Mouse (Mus musculus): ENCODE measurements around the gene Slfn1. TPM values are rescaled to one million over a fixed set of nuclear protein-coding genes. Genes with fewer than 3 reads are reported as not detected.
"Not testable (repeated sequence)": the region's sequence is repeated elsewhere in the genome, so short reads cannot be mapped to it uniquely, and the experiment has no call there.

Gene Slfn1
- total RNA-seq (2021), result not detected

DNA sequence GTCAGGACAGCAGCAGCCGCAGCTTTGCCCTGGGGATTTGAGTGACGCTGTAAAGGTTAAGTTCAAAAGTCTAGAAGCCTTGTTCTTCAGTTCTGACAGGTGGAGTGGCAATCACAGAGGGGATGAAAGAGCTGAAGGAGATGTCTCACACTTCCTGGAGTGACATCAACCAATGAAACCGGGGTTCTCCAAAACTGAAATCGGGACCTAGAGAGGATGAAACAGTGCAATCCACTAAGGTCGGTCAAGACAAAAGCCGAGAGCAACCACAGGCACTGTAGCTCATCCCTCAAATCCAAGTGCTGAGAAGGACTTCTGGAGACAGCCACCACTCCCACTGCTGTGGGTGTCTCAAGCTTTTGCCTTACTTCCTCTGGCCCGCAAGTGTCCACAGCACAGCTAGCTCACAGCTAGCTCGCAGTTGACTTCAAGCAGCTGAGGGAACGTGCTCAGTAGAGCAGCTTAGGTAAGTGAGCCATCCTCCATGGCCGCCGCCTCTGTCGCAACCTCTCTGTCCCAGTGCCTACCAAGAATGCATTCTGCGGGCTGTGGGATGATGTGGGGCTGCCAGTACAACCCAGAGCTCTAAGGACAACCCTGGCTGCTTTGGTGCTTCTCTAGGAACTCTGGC is at the start of gene Slfn1:
Gene Slfn1, plus strand, starts transcription at position 253 of the 631 bp plus-strand sequence.
- DNase-seq (ENCODE audit: extremely low spot score in 1 of 2, low spot score in 2 of 2), result no peak
- intact Hi-C loops (cut with DNase I), result no loop called here

DNA sequence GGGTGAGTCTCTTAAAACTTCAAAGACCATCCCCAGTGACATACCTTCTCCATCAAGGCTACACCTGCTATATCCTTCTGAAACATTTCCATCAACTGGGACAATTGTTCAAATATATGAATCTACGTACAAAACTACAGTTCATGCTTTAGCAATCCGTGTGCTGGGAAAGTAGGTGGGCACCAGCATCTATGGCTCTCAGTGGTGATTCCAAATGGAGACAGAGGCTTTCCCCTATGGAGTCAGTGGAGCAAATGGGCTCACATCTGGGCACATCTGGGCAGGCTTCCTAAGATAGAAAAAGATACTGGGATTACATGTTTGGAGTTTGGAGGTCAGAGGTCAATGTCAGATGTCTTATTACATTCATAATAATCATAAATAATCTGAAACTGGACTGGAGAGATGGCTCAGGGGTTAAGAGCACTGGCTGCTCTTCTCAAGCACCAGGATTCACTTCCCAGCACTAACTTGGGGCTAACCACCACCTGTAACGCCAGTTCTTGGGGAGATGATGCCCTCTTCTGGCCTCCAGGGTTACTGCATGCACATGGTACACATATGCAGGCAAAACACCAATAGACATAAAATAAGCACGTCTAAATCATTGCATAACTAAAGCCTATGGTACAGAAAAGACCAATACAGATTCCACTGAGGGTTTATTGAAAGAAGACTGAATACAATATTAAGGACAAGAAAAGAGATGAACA is 48.5 kb upstream of the Slfn1 start:
- DNase-seq (ENCODE audit: extremely low spot score in 1 of 2, low spot score in 2 of 2), result no peak
- intact Hi-C loops (cut with DNase I), result no loop called here

DNA sequence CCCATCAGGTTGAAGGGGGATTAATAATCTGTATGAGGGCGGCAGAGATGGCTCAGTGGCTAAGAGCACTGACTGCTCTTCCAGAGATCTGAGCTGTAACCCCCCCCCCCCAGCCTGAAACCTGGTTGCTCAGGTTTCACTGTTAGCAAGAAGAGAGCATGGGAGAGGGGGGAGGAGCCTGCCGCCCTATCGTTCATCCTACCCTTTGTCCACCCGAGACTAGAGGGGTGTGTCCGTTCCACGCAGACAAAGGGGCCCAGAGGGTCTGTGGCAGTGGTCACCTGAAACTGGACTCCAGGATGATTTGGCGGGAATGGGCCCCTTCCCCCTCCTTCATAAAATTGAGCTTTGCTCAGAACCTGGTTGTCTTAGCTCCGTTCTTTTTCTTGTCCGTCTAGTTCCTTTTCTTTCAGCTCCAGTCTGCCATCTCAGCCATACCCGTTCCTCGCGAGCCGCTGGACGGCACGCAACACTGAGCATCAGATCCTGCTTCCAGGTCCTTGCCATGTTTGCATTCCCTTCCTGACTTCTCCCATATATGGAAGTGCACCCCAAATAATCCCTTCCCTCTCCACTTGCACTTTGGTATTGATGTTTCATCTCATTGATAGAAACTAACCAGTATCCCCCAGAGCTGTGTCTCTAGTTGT is 46.2 kb upstream of the Slfn1 start:
- no peak for DNase-seq (ENCODE audit: extremely low spot score in 1 of 2, low spot score in 2 of 2)
- intact Hi-C loops (cut with DNase I), result no loop called here

GRCm38 (mm10) chr11:83077714-83078422 is 38.8 kb upstream of the Slfn1 start:
- intact Hi-C loops (cut with DNase I), result no loop called here
- peak; percentile 24 to 80 for DNase-seq (ENCODE audit: extremely low spot score in 1 of 2, low spot score in 2 of 2)

- intact Hi-C loops (cut with DNase I), result no loop called here
- no peak for DNase-seq (ENCODE audit: extremely low spot score in 1 of 2, low spot score in 2 of 2)
Measured at GRCm38 (mm10) chr11:83078423-83079140, 38.1 kb upstream of the Slfn1 start.

DNA sequence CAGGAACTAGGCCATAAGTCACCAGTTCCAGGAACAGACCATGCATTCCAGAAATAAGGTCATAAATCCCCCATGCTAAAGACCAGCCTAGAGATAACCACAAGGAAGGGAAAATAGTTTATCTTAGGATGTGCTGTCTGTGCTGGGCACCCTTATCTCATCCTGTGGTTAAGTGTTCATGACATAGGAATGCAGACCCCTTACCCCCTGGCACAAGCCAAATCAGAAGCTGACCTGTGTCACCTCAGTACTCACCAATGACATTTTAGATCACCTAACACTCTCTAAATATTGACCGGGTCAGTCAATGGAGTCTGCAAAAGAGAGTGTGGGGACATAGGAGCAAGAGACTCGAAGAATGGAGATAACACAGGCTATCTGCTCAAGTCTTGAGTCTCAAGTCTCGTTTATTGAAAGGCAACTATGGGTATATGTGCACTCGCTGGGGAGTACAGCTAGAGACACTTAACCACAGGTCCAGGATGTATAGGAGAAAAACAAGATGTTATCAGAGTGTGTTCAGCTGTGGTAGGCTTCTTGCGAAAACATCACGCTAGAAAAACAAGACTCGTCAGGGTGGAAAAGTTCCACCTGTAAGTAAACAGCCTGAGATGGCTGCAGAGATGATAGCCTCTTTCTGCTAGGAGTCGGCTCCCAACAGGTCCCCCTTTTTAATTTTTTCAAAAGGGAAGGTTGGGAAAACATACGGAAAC is 37.0 kb upstream of the Slfn1 start:
- intact Hi-C loops (cut with DNase I), result no loop called here
- no peak for DNase-seq (ENCODE audit: extremely low spot score in 1 of 2, low spot score in 2 of 2)

GRCm38 (mm10) chr11:83082741-83083473 is 33.7 kb upstream of the Slfn1 start:
- intact Hi-C loops (cut with DNase I), result no loop called here

GRCm38 (mm10) chr11:83084161-83084560 is 32.5 kb upstream of the Slfn1 start:
- intact Hi-C loops (cut with DNase I), result no loop called here
- no peak for DNase-seq (ENCODE audit: extremely low spot score in 1 of 2, low spot score in 2 of 2)

More at GRCm38 (mm10) chr11:83082741-83083473, 33.7 kb upstream of the Slfn1 start:
- DNase-seq (ENCODE audit: extremely low spot score in 1 of 2, low spot score in 2 of 2), result no peak

GRCm38 (mm10) chr11:83084761-83085160 is 31.9 kb upstream of the Slfn1 start:
- DNase-seq (ENCODE audit: extremely low spot score in 1 of 2, low spot score in 2 of 2), result no peak
- intact Hi-C loops (cut with DNase I), result no loop called here

- intact Hi-C loops (cut with DNase I), result no loop called here
- DNase-seq (ENCODE audit: extremely low spot score in 1 of 2, low spot score in 2 of 2), result peak in 1 of 2 experiments; percentile 19
Measured at GRCm38 (mm10) chr11:83115138-83115537, 1.5 kb upstream of the Slfn1 start.

DNA sequence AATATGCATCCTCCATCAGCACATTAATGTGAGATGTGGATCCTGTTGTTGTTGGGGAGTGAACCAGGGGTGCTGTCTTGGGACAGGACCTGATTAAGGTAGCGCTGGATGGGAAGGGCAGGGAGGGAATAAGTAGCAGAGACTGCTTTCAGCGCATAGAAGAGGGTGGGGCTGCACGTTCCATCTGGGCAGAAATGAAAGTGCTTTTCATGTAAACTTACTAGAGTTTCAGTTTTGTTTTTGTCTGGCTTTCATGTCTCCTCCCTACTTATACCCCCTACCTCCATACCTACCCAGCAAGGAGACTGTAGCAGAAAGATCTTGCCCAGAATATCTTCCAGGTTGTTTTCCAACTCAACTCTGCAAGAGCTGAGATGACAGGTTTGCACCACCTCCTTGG is 1.4 kb downstream of the Slfn1 start:
- intact Hi-C loops (cut with DNase I), result no loop called here

DNA sequence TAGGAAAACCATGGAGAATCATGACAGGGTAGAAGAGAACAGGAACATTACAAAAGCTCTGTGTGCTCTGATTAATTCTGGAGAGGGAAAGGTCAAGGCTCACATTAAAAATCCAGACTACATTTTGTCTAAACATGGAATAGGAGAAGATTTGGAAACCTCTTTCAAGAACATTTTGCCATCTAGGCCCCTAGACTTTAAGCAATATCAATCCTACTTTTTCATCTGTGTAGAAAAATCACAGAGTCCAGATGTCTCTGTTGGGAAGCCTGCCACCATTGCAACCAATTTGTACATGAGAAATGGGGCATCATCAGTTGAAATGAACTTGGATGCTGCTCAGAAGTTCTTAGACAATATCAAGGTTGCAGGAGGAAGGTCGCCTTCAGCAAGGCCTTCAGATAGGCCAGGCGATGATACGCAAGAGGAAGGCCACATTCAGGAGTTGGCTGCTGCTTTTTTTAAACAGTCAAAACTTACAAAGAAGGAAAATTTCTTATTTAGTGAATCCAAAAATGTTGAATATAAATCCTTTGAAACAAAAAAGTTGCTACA is 4.6 kb downstream of the Slfn1 start:
- DNase-seq (ENCODE audit: extremely low spot score in 1 of 2, low spot score in 2 of 2), result no peak
- intact Hi-C loops (cut with DNase I), result no loop called here

More for the DNA sequence above, 1.4 kb downstream of the Slfn1 start:
- DNase-seq (ENCODE audit: extremely low spot score in 1 of 2, low spot score in 2 of 2), result no peak

- DNase-seq (ENCODE audit: extremely low spot score in 1 of 2, low spot score in 2 of 2), result no peak
- intact Hi-C loops (cut with DNase I), result no loop called here
Measured at GRCm38 (mm10) chr11:83123198-83123597, 6.5 kb downstream of the Slfn1 start.

DNA sequence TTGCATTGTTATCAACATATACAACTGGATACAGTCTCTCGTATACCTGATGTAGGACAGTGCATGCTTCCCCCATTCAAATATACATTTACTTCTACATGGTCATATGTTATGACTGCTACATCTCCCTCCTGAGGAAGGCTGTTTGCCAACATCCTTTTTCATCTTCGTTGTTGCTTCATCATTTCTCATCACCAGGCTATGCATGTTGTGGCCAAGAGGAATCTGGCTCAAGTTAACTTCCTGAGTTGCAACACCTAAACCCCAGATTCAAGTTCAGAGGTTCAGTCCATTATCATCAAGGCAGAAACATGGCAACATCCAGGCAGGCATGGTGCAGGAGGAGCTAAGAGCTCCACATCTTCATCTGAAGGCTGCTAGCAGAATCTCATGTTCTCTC is 8.3 kb downstream of the Slfn1 start:
- no peak for DNase-seq (ENCODE audit: extremely low spot score in 1 of 2, low spot score in 2 of 2)
- intact Hi-C loops (cut with DNase I), result no loop called here

- intact Hi-C loops (cut with DNase I); DNase-seq (ENCODE audit: extremely low spot score in 1 of 2, low spot score in 2 of 2): not testable (repeated sequence)
Measured at GRCm38 (mm10) chr11:83125633-83126032, 9.0 kb downstream of the Slfn1 start.

- intact Hi-C loops (cut with DNase I); DNase-seq (ENCODE audit: extremely low spot score in 1 of 2, low spot score in 2 of 2): not testable (repeated sequence)
Measured at GRCm38 (mm10) chr11:83137253-83137652, 20.6 kb downstream of the Slfn1 start.

GRCm38 (mm10) chr11:83148939-83149338 is 32.3 kb downstream of the Slfn1 start:
- intact Hi-C loops (cut with DNase I); DNase-seq (ENCODE audit: extremely low spot score in 1 of 2, low spot score in 2 of 2): not testable (repeated sequence)

All from left cerebral cortex, postnatal 10 days (tissue).